Mouse (Mus musculus): ENCODE measurements around the gene Socs4. TPM values are rescaled to one million over a fixed set of nuclear protein-coding genes. Genes with fewer than 3 reads are reported as not detected.
A peak's percentile ranks its signal among the peaks of the same experiment; 100 is the strongest.
"Not testable (repeated sequence)": the region's sequence is repeated elsewhere in the genome, so short reads cannot be mapped to it uniquely, and the experiment has no call there.

The Socs4 gene
- polyA plus RNA-seq, 1 experiment from 2014 or later, result 4.2 TPM

DNA sequence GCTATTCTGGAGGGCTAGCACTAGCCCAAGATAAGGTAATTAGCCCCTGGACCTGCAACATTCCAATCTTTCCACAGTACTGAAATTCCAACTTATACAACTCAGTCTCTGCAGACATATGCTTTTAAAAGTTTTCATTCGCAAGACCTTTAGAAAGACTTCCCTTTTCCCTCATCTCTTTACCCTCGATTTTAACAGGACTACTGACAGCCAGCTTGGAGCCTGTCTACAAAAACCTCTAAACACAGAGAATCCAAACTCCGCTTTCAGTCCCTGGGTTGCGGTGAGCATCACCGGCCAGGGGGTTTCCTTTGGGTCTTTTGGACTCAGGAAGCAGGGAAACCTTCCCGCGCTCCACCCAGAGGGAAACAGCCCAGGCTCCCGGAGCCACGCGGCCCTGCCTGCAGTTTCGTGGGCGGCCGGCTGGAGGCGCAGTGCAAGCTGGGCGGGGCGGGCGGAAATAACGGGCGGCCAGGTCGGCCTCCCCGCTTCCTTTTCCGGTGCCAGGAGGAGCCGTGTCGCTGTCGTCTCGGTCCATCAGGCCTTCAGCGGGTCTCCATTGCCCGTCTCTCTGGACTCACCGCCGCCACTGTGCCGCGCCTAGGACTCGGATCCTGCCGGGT is 21.2 kb downstream of the Socs4 start, which contains the start of gene Mapk1ip1l:
Mapk1ip1l (plus strand) TSS at position 482 of the 623 bp plus-strand sequence.
- 2% methylated on average over 34 of the region's 34 CpGs for WGBS
- H3K27ac ChIP-seq, result peak within 1 kb of the TSS; percentile 100
- DNase-seq (ENCODE audit: low spot score), result peak; percentile 95
- H3K4me1 ChIP-seq (replicated peaks), result peaks cover 23% of the 10 kb centered on the region
- peaks cover 28% of the 10 kb centered on the region for H3K36me3 ChIP-seq
- no peaks in the 10 kb centered on the region for H3K27me3 ChIP-seq (ENCODE audit: insufficient read depth, poor library complexity, severe bottlenecking)
- H3K9me3 ChIP-seq, result no peaks in the 10 kb centered on the region
- H3K4me3 ChIP-seq, result peak within 1 kb of the TSS; percentile 99

DNA sequence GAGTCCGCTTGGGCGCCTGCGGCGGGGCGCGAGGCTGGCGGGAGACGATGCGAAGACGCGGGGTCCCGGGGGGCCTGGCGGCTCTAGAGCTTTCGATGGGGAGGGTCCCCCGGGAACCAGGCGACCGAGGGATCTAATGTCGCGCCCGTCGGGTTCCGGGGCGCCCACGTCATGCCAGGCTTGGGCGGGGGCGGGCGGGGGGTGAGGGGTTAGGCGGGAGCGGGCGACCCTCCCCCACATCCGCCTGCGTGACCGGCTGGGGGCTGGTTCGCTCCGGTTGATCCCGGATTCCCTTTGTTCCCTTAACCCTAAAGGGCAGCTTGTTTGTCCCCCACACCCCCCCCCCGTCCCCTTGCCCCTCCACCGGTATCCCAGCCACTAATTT is 21.7 kb downstream of the Socs4 start:
- peak overlapping the region; percentile 99 for H3K4me3 ChIP-seq
- peak; percentile 82 for DNase-seq (ENCODE audit: low spot score)
- no peaks in the 10 kb centered on the region for H3K27me3 ChIP-seq (ENCODE audit: insufficient read depth, poor library complexity, severe bottlenecking)
- peaks cover 23% of the 10 kb centered on the region for H3K4me1 ChIP-seq (replicated peaks)
- peaks cover 33% of the 10 kb centered on the region for H3K36me3 ChIP-seq
- WGBS, result under 1% methylated on average over 37 of the region's 38 CpGs
- H3K9me3 ChIP-seq, result no peaks in the 10 kb centered on the region
- H3K27ac ChIP-seq, result peak overlapping the region; percentile 100

DNA sequence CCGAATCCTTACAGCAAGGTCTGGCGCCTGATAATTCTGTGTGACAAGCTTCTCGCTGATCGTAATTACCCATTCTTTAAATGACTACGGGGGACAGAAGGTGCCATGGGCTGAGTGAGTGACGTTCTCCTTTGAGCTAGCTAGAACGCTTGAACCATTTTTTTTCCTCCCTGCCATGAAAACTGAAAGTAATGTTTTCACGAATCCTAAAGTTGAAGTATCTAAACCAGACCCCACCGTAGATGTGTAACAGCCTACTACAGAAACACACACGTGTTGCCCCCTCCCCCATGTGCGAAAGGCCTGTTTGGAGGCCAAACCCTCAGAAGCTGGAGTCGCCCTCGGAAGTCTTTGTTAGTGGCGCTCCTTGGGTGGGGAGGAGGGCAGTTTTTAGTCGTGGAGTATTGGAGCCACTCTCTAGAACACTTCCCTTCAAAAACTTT is 22.1 kb downstream of the Socs4 start:
- H3K27ac ChIP-seq, result peak overlapping the region; percentile 100
- under 1% methylated on average over 15 of the region's 15 CpGs for WGBS
- H3K9me3 ChIP-seq, result no peaks in the 10 kb centered on the region
- peaks cover 35% of the 10 kb centered on the region for H3K36me3 ChIP-seq
- peak; percentile 58 for DNase-seq (ENCODE audit: low spot score)
- peaks cover 23% of the 10 kb centered on the region for H3K4me1 ChIP-seq (replicated peaks)
- no peaks in the 10 kb centered on the region for H3K27me3 ChIP-seq (ENCODE audit: insufficient read depth, poor library complexity, severe bottlenecking)
- peak overlapping the region; percentile 99 for H3K4me3 ChIP-seq

DNA sequence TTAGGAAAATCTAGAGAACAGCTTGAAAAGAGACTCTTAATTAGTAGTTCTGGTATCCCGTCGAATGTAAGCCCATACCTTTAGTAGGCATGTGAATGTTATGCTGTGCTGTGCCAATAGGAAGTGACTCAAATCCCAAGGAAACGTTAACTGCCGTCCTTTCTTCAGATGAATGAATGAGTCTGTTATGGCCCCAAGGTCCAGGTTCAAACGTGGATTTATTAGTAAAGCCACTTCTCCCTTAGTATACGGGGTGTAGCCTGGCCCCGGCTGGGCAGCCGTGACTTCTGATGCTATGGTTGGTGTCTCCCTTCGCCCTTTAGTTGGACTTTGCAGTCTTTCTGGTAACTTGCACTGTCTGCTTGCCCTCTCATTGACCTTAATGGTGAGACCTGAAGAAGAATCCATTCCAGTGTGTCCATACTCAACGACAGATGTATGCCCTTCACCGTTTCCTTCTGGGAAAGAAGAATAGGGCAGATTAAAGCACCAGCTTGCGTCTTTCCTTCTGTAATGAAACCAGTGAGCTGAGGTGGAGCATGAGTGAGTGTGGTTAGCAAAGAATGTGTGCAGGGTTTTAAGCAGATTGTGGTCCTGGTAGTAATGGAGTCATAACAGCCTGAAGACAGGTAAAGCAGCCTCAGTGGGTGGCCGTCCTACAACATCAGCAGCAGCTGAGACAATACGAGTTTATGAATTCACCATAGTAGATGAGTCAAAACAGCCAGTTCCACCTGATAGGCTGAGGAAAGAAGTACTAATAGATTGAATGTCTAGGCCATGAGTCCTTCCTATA is 26.4 kb downstream of the Socs4 start:
- Histone ChIP-seq H3K27ac (no peak overlapping the region), H3K4me3 (no peak overlapping the region), H3K27me3 (ENCODE audit: insufficient read depth, poor library complexity, severe bottlenecking) (no peaks in the 10 kb centered on the region), H3K9me3 (no peaks in the 10 kb centered on the region), H3K4me1 (replicated peaks) (peaks cover 13% of the 10 kb centered on the region), H3K36me3 (peaks cover 67% of the 10 kb centered on the region)
- WGBS, result 90% methylated on average over 14 of the region's 14 CpGs
- no peak for DNase-seq (ENCODE audit: low spot score)

DNA sequence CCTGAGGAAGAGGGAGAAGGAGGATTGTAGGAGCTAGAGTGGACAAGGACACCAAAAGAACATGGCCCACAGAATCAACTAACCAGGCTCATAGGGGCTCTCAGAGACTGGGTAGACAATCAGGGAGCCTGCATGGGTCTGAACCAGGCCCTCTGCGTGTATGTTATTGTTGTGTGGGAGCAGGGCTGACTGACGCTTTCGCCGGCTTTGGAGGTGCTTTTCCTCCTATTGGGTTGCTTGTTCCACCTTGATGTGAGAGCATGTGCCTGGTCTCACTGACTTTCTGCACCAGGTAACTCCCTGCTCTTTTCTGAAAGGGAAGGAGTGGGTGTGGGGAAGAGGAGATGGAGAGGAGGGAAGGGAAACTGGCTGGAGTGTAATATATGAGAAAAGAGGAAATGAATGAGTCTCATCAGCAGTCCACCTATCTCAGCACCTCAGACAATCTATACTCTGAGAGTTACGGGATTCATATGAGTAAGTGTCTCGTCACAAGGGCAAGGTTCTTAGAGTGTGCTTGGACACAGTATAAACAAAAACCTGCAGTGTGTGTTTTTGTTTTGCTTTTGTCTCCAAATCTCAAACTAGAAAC is 28.2 kb downstream of the Socs4 start:
- Histone ChIP-seq H3K27ac (no peak overlapping the region), H3K36me3 (peaks cover 79% of the 10 kb centered on the region), H3K27me3 (ENCODE audit: insufficient read depth, poor library complexity, severe bottlenecking) (no peaks in the 10 kb centered on the region), H3K9me3 (no peaks in the 10 kb centered on the region), H3K4me1 (replicated peaks) (peaks cover 5% of the 10 kb centered on the region), H3K4me3 (no peak overlapping the region)
- DNase-seq (ENCODE audit: low spot score), result no peak
- WGBS, result 94% methylated on average over 6 of the region's 6 CpGs

DNA sequence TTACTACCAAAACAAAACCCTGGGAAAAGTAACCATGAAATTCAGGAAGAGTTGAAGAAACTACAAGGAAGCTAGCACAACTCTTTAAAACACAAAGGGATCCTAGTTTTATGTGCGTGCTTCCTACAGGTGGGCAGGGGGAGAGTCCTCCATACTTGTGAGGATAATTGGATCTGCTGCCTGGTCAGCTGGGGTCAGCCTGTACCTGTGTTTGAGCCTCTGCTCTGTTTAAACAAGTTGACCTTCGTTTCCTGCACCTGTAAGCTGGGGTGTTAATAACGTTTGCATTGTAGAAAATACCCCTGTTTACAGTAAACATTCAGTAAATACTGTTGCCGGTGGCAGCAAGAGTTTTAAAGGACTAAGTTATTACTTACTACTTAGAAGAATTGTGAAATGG is 29.2 kb downstream of the Socs4 start:
- DNase-seq (ENCODE audit: low spot score), result no peak
- H3K36me3 ChIP-seq, result peaks cover 81% of the 10 kb centered on the region
- H3K4me3 ChIP-seq, result no peak overlapping the region
- WGBS, result 91% methylated on average over 4 of the region's 4 CpGs
- no peaks in the 10 kb centered on the region for H3K4me1 ChIP-seq (replicated peaks)
- no peak overlapping the region for H3K27ac ChIP-seq
- H3K9me3 ChIP-seq, result no peaks in the 10 kb centered on the region
- H3K27me3 ChIP-seq (ENCODE audit: insufficient read depth, poor library complexity, severe bottlenecking), result no peaks in the 10 kb centered on the region

DNA sequence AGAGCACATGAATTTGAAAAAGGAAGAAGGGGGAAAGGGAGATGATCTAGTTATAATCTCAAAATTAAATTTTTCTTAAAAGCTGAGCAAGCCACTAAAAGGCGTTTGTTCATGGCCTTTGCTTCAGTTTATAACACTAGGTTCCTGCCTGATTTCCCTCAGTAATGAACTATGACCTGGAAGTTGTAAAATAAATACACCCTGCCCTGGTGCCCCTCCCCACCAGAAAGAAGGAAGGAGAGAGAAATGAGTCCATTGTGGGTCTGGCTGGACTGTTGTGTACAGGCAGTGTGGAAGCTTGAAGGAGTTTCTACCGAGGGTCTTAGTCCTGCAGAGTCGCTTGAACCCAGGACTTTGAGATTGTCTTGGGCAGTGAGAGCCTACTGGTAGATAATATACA is 30.9 kb downstream of the Socs4 start:
- H3K4me1 ChIP-seq (replicated peaks), result no peaks in the 10 kb centered on the region
- WGBS, result 89% methylated on average over 3 of the region's 3 CpGs
- H3K27ac ChIP-seq, result no peak overlapping the region
- peaks cover 82% of the 10 kb centered on the region for H3K36me3 ChIP-seq
- no peaks in the 10 kb centered on the region for H3K9me3 ChIP-seq
- DNase-seq (ENCODE audit: low spot score), result no peak
- no peaks in the 10 kb centered on the region for H3K27me3 ChIP-seq (ENCODE audit: insufficient read depth, poor library complexity, severe bottlenecking)
- no peak overlapping the region for H3K4me3 ChIP-seq

DNA sequence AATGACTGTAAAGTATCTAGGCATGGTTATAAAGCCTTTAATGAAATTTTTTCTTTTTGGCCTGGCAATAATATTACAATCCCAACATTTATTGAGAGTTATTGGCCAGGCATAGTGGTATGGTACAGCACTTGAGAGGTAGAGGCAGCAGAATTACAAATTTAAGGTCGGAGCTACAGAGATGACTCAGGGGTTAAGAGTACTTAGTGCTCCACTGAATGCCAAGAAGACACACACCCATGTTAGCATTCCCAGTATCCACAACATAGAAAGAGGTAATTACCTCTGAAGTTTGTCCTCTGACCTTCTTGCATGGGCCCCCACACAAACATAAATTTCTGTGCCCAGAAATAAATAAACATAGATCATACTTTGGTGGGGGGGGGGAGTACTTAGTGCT is 32.3 kb downstream of the Socs4 start:
- no peaks in the 10 kb centered on the region for H3K4me1 ChIP-seq (replicated peaks)
- no peak overlapping the region for H3K27ac ChIP-seq
- WGBS, result 100% methylated on average over 1 of the region's 1 CpGs
- no peak overlapping the region for H3K4me3 ChIP-seq
- peaks cover 86% of the 10 kb centered on the region for H3K36me3 ChIP-seq
- DNase-seq (ENCODE audit: low spot score), result no peak
- H3K27me3 ChIP-seq (ENCODE audit: insufficient read depth, poor library complexity, severe bottlenecking), result no peaks in the 10 kb centered on the region
- H3K9me3 ChIP-seq, result no peaks in the 10 kb centered on the region

DNA sequence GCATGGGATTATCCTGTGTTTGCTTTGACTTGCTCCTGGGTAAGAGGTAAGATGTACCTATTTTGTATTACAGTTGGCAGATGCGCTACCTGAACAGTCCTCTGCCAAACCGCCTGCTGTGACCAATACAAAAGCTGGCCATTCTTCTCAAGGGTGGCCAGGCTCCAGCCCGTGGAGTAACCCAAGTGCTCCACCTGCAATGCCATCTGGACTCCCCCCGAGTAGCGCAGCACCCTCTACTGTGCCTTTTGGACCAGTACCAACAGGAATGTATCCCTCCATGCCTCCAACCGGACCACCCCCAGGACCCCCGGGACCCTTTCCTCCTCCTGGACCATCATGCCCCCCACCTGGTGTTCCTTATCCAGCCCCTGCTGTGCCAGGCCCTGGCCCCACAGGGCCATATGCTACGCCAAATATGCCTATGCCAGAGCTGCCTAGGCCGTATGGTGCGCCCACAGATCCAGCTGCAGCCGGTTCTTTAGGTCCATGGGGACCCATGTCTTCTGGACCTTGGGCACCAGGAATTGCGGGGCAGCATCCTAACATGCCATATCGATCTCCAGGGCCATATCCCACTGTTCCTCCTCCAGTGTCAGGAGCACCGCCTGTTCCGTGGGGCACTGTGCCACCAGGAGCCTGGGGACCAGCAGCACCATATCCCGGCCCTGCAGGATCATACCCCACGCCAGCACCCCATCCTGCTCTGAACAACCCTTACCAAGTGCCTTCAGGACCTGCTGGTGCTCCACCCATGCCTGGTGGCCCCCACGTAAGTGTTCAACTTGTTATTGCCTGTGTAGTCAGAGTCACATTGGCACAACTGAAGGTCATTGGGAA is 33.8 kb downstream of the Socs4 start:
- Histone ChIP-seq H3K4me1 (replicated peaks) (no peaks in the 10 kb centered on the region), H3K4me3 (no peak overlapping the region), H3K27me3 (ENCODE audit: insufficient read depth, poor library complexity, severe bottlenecking) (no peaks in the 10 kb centered on the region), H3K36me3 (peaks cover 87% of the 10 kb centered on the region), H3K27ac (no peak overlapping the region), H3K9me3 (no peaks in the 10 kb centered on the region)
- WGBS, result 95% methylated on average over 18 of the region's 18 CpGs
- DNase-seq (ENCODE audit: low spot score), result no peak

DNA sequence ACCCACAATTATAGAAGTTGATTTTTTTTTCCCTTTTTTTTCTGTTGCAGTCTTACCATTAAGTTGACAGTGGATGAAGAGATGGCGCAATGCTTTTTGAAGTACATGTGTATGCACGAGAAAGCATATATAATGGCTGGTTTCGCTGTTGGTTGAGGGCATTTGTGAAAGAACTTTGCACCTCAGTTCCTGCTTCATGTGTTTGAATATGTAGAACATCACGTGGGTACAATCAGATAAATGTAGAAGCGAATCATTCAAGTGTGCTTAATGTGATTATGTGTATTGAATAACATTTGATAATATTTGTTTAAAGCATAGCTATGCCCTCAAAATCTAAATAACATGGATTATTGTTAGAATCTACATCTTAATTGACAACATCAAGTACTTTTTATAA is 42.6 kb downstream of the Socs4 start:
- Histone ChIP-seq H3K36me3 (peaks cover 80% of the 10 kb centered on the region), H3K4me1 (replicated peaks) (no peaks in the 10 kb centered on the region), H3K9me3 (no peaks in the 10 kb centered on the region), H3K27me3 (ENCODE audit: insufficient read depth, poor library complexity, severe bottlenecking) (no peaks in the 10 kb centered on the region), H3K4me3 (no peak overlapping the region), H3K27ac (no peak overlapping the region)
- 96% methylated on average over 5 of the region's 5 CpGs for WGBS
- DNase-seq (ENCODE audit: low spot score), result no peak

DNA sequence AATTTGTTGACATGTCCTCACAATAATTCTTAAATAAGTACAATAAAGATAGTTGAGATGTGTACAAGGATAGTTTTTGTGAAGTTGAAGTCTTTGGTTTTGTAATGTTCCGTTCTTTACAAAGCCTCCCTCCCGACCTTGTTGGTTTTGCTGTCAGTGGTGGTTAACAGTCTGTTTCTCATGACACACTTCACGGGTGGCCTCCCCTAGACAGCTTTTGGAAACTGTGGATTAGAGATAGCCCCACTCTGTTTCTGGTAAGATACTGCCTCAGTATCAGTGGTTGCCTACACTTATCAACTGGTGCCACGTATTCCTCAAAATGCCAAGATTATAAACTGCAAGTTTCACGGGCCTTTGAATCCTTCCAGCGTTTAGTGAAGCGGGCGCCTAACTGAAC is 44.9 kb downstream of the Socs4 start:
- not testable (repeated sequence) for H3K4me3 ChIP-seq; H3K27me3 ChIP-seq (ENCODE audit: insufficient read depth, poor library complexity, severe bottlenecking); H3K9me3 ChIP-seq; DNase-seq (ENCODE audit: low spot score); H3K27ac ChIP-seq; H3K4me1 ChIP-seq (replicated peaks)
- WGBS, result 97% methylated on average over 8 of the region's 8 CpGs
- H3K36me3 ChIP-seq, result peaks cover 73% of the 10 kb centered on the region

DNA sequence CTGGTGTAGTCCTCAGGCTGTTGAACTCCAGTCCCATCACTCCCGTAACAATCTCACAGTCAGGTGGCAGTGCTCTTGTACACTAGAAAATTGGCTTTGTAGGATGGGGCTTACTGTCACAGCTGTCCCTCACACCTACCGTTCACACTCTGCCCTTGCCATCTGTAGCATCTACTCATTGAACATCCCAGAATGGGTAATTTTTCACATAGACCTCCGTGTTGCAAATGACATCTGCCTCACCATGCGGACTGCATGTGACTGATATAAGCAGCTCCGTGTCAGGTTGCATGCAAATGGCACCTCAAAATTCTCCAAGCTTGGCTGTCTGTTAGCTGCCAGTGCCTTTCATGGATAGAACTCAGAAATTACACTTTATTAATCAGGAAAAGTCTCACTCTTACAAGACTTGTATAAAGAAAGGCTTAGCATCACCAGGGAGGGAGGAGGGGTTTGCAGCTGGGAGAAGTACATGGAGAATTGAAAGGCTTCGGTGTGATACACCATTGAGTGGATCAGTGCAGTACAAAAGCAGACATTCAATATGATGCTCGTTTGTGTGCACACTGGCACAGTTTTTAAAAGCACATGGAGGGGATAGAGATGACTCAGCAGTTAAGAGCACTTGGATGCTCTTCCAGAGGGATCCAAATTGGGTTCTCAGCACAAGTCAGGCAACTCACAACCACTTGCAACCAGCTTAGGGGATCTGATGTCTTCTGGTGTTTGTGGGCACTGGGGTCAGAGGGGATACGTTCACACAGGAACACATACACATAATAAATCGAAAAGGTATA is 49.4 kb downstream of the Socs4 start:
- no peak for DNase-seq (ENCODE audit: low spot score)
- H3K27ac ChIP-seq, result no peak overlapping the region
- peaks cover 35% of the 10 kb centered on the region for H3K36me3 ChIP-seq
- H3K4me1 ChIP-seq (replicated peaks), result 0 out of 2 replicates have a peak, but pooled peaks cover 5% of the 10 kb centered on the region
- H3K27me3 ChIP-seq (ENCODE audit: insufficient read depth, poor library complexity, severe bottlenecking), result no peaks in the 10 kb centered on the region
- H3K9me3 ChIP-seq, result no peaks in the 10 kb centered on the region
- no peak overlapping the region for H3K4me3 ChIP-seq
- 89% methylated on average over 9 of the region's 9 CpGs for WGBS
